Mouse (Mus musculus) heart, postnatal 14 days (tissue): ENCODE results near the gene Slc12a7. TPM values are rescaled to one million over a fixed set of nuclear protein-coding genes. Genes with fewer than 3 reads are reported as not detected.
"Not testable (repeated sequence)": the region's sequence is repeated elsewhere in the genome, so short reads cannot be mapped to it uniquely, and the experiment has no call there.

ENCODE experiments used
- DNase-seq, 2 experiments: peaks; one replicate each; pipeline ENCODE4 v3.0.0; 2021 to 2022
- intact Hi-C: fragments of 180-260 bp; cut with DNase I; formaldehyde crosslinking; loops from one replicate; pipeline ENCODE4 v1.15.1; 2025
- total RNA-seq, 2 experiments: library from RNA; stranded (reverse); gene quantifications; 2 replicates each; pipeline ENCODE4 v1.2.3; 2021

Gene Slc12a7
- total RNA-seq, 2 experiments from 2014 or later = 151 to 165 TPM

- DNase-seq = no peak
- intact Hi-C loops = loop anchor here (5.0 to 10.0 kb wide), 3 partner anchors 65 to 287 kb away; no protein-coding TSS in a partner anchor
These were observed 20.7 kb upstream of the Slc12a7 start for GRCm38 (mm10) chr13:73712228-73712627.

- no peak for DNase-seq
- intact Hi-C loops = loop anchor here (5.0 to 10.0 kb wide), 3 partner anchors 66 to 288 kb away; no protein-coding TSS in a partner anchor
These were observed 19.7 kb upstream of the Slc12a7 start for GRCm38 (mm10) chr13:73713204-73713603.

DNA sequence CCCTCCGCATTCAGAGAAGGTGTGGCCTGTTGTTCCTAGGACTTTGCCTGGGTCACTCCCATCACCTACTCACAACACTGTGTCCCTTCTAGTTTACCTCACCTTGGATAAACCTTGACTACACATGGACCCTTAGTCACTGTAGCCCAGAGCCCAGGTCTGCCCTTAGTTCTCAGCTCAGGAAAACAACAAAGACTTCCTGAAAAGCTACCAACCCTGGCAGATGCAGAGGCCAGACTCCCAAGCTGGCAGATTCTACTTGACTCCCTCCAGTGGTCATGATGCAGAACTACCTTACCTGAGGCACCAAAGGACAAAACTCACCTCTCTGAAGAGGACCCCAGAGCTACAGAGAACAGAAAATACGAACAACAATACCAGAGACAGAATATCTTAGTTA lies 18.9 kb upstream of the Slc12a7 start:
- intact Hi-C loops = loop anchor here (5.0 to 10.0 kb wide), 3 partner anchors 67 to 289 kb away; no protein-coding TSS in a partner anchor
- no peak for DNase-seq

- DNase-seq = peak; percentile 82 to 91
- intact Hi-C loops = loop anchor here (1.0 to 10.0 kb wide), 2 partner anchors 104 to 293 kb away; no protein-coding TSS in a partner anchor
These were observed 14.7 kb upstream of the Slc12a7 start for GRCm38 (mm10) chr13:73718225-73718624.

- DNase-seq = no peak
- intact Hi-C loops = loop anchor here (10.0 kb wide), 1 partner anchor 585 kb away; no protein-coding TSS in a partner anchor
These were observed 12.7 kb upstream of the Slc12a7 start for GRCm38 (mm10) chr13:73720241-73720640.

DNA sequence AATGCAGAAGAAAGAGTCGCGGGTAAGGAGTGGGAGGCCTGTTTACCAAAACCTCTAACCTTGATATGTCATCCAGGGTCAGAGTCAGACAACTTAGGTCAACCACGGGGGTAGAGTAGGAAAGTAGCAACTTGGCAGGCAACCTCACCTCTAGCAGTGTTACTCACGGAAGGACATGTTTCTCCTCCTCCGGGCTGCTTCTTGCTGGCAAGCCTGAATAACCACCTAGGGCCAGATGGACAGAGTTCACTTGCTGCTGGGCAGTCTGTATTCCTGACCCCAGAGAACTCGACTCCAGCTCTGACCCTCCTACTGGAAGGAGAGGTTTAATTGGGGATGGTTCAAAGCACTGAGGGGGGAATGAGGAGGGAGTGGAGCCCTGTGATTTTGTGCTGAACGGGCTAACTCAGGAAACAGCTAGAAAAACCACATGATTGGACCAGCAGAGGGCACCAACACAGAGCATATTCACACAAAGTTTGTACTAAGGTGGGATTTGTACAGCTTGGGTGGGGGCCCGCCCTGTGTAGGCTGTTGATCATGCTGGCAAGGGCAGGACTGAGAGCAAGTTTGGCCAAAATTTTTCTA lies 9.7 kb upstream of the Slc12a7 start:
- intact Hi-C loops = loop anchor here (10.0 kb wide), 1 partner anchor 582 kb away; no protein-coding TSS in a partner anchor
- peak; percentile 49 to 67 for DNase-seq

- intact Hi-C loops = loop anchor here (10.0 kb wide), 1 partner anchor 579 kb away; no protein-coding TSS in a partner anchor
- DNase-seq = no peak
These were observed 7.6 kb upstream of the Slc12a7 start for GRCm38 (mm10) chr13:73725315-73725714.

DNA sequence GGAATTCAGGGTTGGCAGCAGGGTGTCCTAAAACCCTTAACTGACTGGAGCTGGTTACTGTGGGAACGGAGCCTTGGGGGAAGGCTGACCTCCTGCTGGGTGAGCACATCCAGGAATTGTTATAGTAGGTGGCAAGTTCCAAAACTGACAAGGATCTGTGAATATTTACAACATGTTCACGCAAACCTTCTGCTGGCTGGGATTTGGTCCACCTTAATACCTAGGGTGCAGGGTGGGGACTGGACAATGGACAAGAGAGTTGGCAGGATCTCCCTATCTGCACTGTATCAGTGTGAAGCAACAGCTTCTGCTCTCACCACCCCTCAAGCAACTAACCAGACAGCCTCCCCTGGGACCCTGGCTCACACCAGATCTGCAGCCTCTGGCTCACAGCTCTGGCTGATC lies 5.3 kb upstream of the Slc12a7 start:
- peak; percentile 54 to 64 for DNase-seq
- intact Hi-C loops = loop anchor here (10.0 kb wide), 1 partner anchor 577 kb away; no protein-coding TSS in a partner anchor

- DNase-seq = no peak
- intact Hi-C loops = loop anchor here (10.0 kb wide), 1 partner anchor 576 kb away; no protein-coding TSS in a partner anchor
These were observed 4.3 kb upstream of the Slc12a7 start for GRCm38 (mm10) chr13:73728633-73729032.

DNA sequence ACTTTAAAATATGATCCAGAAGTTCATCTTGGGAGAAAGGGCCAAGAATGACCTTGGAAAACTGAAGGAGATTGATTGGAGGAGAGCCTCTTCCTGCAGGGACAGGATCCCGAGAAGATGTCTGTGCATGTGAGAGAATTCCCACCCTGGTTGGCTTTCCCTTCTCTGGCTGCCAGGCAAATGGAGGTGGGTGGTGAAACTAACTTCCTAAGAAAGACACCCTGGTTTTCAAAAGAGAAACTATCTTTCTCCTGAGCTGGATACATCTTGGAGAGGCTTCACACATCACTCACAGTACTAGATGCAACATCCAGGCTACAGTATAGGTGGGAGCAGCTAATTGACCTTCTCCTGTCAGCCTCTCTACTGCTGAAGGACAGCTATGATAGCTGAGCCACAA lies 2.0 kb upstream of the Slc12a7 start:
- DNase-seq = no peak
- intact Hi-C loops = no loop called here

GRCm38 (mm10) chr13:73732235-73732634 lies 659 bp upstream of the Slc12a7 start:
- intact Hi-C loops = no loop called here

DNA sequence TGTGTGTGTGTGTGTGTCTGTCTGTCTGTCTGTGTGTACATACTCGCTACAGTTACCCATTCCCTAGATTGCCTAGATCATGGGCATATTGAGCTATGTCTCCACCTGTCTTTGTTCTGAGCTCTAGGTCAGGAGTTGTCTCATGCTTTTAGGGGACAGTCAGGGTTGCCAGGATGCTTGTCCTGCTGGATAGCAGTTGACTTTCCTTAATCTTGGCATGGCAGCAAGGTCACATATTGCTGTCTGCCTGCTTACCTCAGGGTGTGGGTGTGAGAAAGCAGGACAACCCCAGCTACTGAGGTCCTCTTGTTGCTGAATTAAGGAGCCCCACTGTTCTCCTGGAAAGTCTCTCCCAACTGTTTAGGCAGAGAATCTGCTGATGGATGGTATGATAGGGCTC lies 1.5 kb downstream of the Slc12a7 start:
- intact Hi-C loops = no loop called here
- DNase-seq = no peak

More at GRCm38 (mm10) chr13:73732235-73732634, 659 bp upstream of the Slc12a7 start:
- DNase-seq = no peak

- intact Hi-C loops = no loop called here
- peak; percentile 63 for DNase-seq
These were observed 2.4 kb downstream of the Slc12a7 start for GRCm38 (mm10) chr13:73735270-73735669.

GRCm38 (mm10) chr13:73735928-73736327 lies 3.0 kb downstream of the Slc12a7 start:
- DNase-seq = no peak
- intact Hi-C loops = no loop called here

- intact Hi-C loops = no loop called here
- no peak for DNase-seq
These were observed 4.0 kb downstream of the Slc12a7 start for GRCm38 (mm10) chr13:73736943-73737342.

GRCm38 (mm10) chr13:73740399-73740944 lies 7.6 kb downstream of the Slc12a7 start:
- DNase-seq, intact Hi-C loops: not testable (repeated sequence)

- intact Hi-C loops = no loop called here
- DNase-seq = no peak
These were observed 10.1 kb downstream of the Slc12a7 start for GRCm38 (mm10) chr13:73742944-73743343.

GRCm38 (mm10) chr13:73743662-73744061 lies 10.8 kb downstream of the Slc12a7 start:
- no peak for DNase-seq
- intact Hi-C loops = no loop called here

- intact Hi-C loops = no loop called here
- DNase-seq = no peak
These were observed 16.0 kb downstream of the Slc12a7 start for GRCm38 (mm10) chr13:73748663-73749440.

GRCm38 (mm10) chr13:73750435-73750834 lies 17.5 kb downstream of the Slc12a7 start:
- intact Hi-C loops = no loop called here
- peak in 1 of 2 experiments; percentile 34 for DNase-seq

DNA sequence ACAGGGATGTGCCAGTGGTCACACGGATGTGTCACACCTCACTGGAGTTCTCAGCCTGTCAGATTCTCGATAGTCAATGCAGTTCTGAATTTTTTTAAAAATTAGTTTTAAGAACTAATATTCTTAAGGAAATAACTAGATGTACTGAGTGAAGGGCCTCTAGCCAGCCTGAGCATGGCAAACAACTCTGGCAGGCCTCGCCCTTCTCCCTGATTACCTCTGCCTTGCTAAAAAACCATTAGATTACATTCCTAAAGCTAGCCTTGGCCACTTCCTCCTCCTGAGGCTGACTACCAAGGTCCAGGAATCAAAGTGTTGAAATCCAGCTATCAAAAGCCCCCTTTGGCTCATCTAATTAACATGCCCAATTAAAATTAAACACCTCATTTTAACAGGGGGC lies 18.4 kb downstream of the Slc12a7 start:
- DNase-seq = no peak
- intact Hi-C loops = no loop called here
